Mouse (Mus musculus): ENCODE measurements around the gene Acer1. TPM values are rescaled to one million over a fixed set of nuclear protein-coding genes. Genes with fewer than 3 reads are reported as not detected.

The Acer1 gene
- polyA plus RNA-seq, 1 experiment, result not detected

GRCm38 (mm10) chr17:56989467-56990114 is 7.7 kb upstream of the Acer1 start:
- TF ChIP-seq CTCF (conservative IDR thresholded peaks at IDR 0.05; ENCODE audit: insufficient read depth, insufficient read length, low read depth, low read length) (no peak), POLR2A (IDR thresholded peaks at IDR 0.05; ENCODE audit: low read depth, low read length) (no peak)
- DNase-seq, result peak; percentile 90
- peak overlapping the region; percentile 69 for H3K4me3 ChIP-seq (ENCODE audit: insufficient read depth, low read depth, low read length)
- WGBS, result 2% methylated on average over 25 of the region's 25 CpGs
- H3K36me3 ChIP-seq (ENCODE audit: control insufficient read depth, insufficient read depth, low read length), result no peaks in the 10 kb centered on the region; the same call in 1 of the 2 replicates
- no peaks in the 10 kb centered on the region for H3K27me3 ChIP-seq (replicated peaks; ENCODE audit: control insufficient read depth, insufficient read depth, low read length)
- H3K4me1 ChIP-seq (ENCODE audit: control insufficient read depth, insufficient read depth, low read length), result peaks cover 4% of the 10 kb centered on the region; the same call in 1 of the 2 replicates
- H3K27ac ChIP-seq (ENCODE audit: insufficient read depth, low read depth, low read length), result peak overlapping the region; percentile 49

GRCm38 (mm10) chr17:56988921-56989430 is 7.0 kb upstream of the Acer1 start:
- Histone ChIP-seq H3K4me3 (ENCODE audit: insufficient read depth, low read depth, low read length) (no peak overlapping the region), H3K27ac (ENCODE audit: insufficient read depth, low read depth, low read length) (no peak overlapping the region), H3K27me3 (replicated peaks; ENCODE audit: control insufficient read depth, insufficient read depth, low read length) (no peaks in the 10 kb centered on the region), H3K4me1 (ENCODE audit: control insufficient read depth, insufficient read depth, low read length) (peaks cover 4% of the 10 kb centered on the region; the same call in 1 of the 2 replicates), H3K36me3 (ENCODE audit: control insufficient read depth, insufficient read depth, low read length) (no peaks in the 10 kb centered on the region; the same call in 1 of the 2 replicates)
- no peak for TF ChIP-seq CTCF (conservative IDR thresholded peaks at IDR 0.05; ENCODE audit: insufficient read depth, insufficient read length, low read depth, low read length)
- TF ChIP-seq POLR2A (IDR thresholded peaks at IDR 0.05; ENCODE audit: low read depth, low read length), result no peak
- no peak for DNase-seq
- 71% methylated on average over 7 of the region's 7 CpGs for WGBS

- Histone ChIP-seq H3K27me3 (replicated peaks; ENCODE audit: control insufficient read depth, insufficient read depth, low read length) (no peaks in the 10 kb centered on the region), H3K4me1 (ENCODE audit: control insufficient read depth, insufficient read depth, low read length) (peaks cover 4% of the 10 kb centered on the region; the same call in 1 of the 2 replicates), H3K27ac (ENCODE audit: insufficient read depth, low read depth, low read length) (no peak overlapping the region), H3K36me3 (ENCODE audit: control insufficient read depth, insufficient read depth, low read length) (no peaks in the 10 kb centered on the region), H3K4me3 (ENCODE audit: insufficient read depth, low read depth, low read length) (no peak overlapping the region)
- WGBS, result 83% methylated on average over 7 of the region's 7 CpGs
- TF ChIP-seq CTCF (conservative IDR thresholded peaks at IDR 0.05; ENCODE audit: insufficient read depth, insufficient read length, low read depth, low read length), result no peak
- no peak for TF ChIP-seq POLR2A (IDR thresholded peaks at IDR 0.05; ENCODE audit: low read depth, low read length)
- DNase-seq, result no peak
Observed at GRCm38 (mm10) chr17:56988441-56988840, 6.5 kb upstream of the Acer1 start.

GRCm38 (mm10) chr17:56986105-56986805 is 4.3 kb upstream of the Acer1 start:
- Histone ChIP-seq H3K4me1 (ENCODE audit: control insufficient read depth, insufficient read depth, low read length) (peaks cover 4% of the 10 kb centered on the region; the same call in 1 of the 2 replicates), H3K27ac (ENCODE audit: insufficient read depth, low read depth, low read length) (no peak overlapping the region), H3K36me3 (ENCODE audit: control insufficient read depth, insufficient read depth, low read length) (no peaks in the 10 kb centered on the region), H3K27me3 (replicated peaks; ENCODE audit: control insufficient read depth, insufficient read depth, low read length) (no peaks in the 10 kb centered on the region), H3K4me3 (ENCODE audit: insufficient read depth, low read depth, low read length) (no peak overlapping the region)
- TF ChIP-seq POLR2A (IDR thresholded peaks at IDR 0.05; ENCODE audit: low read depth, low read length) (no peak), CTCF (conservative IDR thresholded peaks at IDR 0.05; ENCODE audit: insufficient read depth, insufficient read length, low read depth, low read length) (no peak)
- DNase-seq, result no peak
- 93% methylated on average over 3 of the region's 3 CpGs for WGBS

- TF ChIP-seq CTCF (conservative IDR thresholded peaks at IDR 0.05; ENCODE audit: insufficient read depth, insufficient read length, low read depth, low read length) (no peak), POLR2A (IDR thresholded peaks at IDR 0.05; ENCODE audit: low read depth, low read length) (no peak)
- Histone ChIP-seq H3K27me3 (replicated peaks; ENCODE audit: control insufficient read depth, insufficient read depth, low read length) (no peaks in the 10 kb centered on the region), H3K4me3 (ENCODE audit: insufficient read depth, low read depth, low read length) (no peak overlapping the region), H3K36me3 (ENCODE audit: control insufficient read depth, insufficient read depth, low read length) (no peaks in the 10 kb centered on the region), H3K27ac (ENCODE audit: insufficient read depth, low read depth, low read length) (no peak overlapping the region), H3K4me1 (ENCODE audit: control insufficient read depth, insufficient read depth, low read length) (no peaks in the 10 kb centered on the region)
- 68% methylated on average over 3 of the region's 3 CpGs for WGBS
- DNase-seq, result no peak
Observed at GRCm38 (mm10) chr17:56985656-56986055, 3.7 kb upstream of the Acer1 start.

GRCm38 (mm10) chr17:56984886-56985285 is 3.0 kb upstream of the Acer1 start:
- 73% methylated on average over 9 of the region's 9 CpGs for WGBS
- DNase-seq, result peak; percentile 23

GRCm38 (mm10) chr17:56981049-56981448 is 877 bp downstream of the Acer1 start:
- Histone ChIP-seq H3K27ac (ENCODE audit: insufficient read depth, low read depth, low read length) (no peak overlapping the region), H3K36me3 (ENCODE audit: control insufficient read depth, insufficient read depth, low read length) (no peaks in the 10 kb centered on the region), H3K4me1 (ENCODE audit: control insufficient read depth, insufficient read depth, low read length) (no peaks in the 10 kb centered on the region), H3K4me3 (ENCODE audit: insufficient read depth, low read depth, low read length) (no peak overlapping the region), H3K27me3 (replicated peaks; ENCODE audit: control insufficient read depth, insufficient read depth, low read length) (no peaks in the 10 kb centered on the region)
- no peak for TF ChIP-seq CTCF (conservative IDR thresholded peaks at IDR 0.05; ENCODE audit: insufficient read depth, insufficient read length, low read depth, low read length)
- TF ChIP-seq POLR2A (IDR thresholded peaks at IDR 0.05; ENCODE audit: low read depth, low read length), result no peak
- 51% methylated on average over 7 of the region's 7 CpGs for WGBS
- no peak for DNase-seq

More at GRCm38 (mm10) chr17:56984886-56985285, 3.0 kb upstream of the Acer1 start:
- no peaks in the 10 kb centered on the region for H3K36me3 ChIP-seq (ENCODE audit: control insufficient read depth, insufficient read depth, low read length)
- no peaks in the 10 kb centered on the region for H3K4me1 ChIP-seq (ENCODE audit: control insufficient read depth, insufficient read depth, low read length)
- H3K4me3 ChIP-seq (ENCODE audit: insufficient read depth, low read depth, low read length), result no peak overlapping the region
- no peak overlapping the region for H3K27ac ChIP-seq (ENCODE audit: insufficient read depth, low read depth, low read length)
- H3K27me3 ChIP-seq (replicated peaks; ENCODE audit: control insufficient read depth, insufficient read depth, low read length), result no peaks in the 10 kb centered on the region
- TF ChIP-seq CTCF (conservative IDR thresholded peaks at IDR 0.05; ENCODE audit: insufficient read depth, insufficient read length, low read depth, low read length) (no peak), POLR2A (IDR thresholded peaks at IDR 0.05; ENCODE audit: low read depth, low read length) (no peak)
